Mouse (Mus musculus): Measurements from ENCODE around the gene Naip2.

DNA sequence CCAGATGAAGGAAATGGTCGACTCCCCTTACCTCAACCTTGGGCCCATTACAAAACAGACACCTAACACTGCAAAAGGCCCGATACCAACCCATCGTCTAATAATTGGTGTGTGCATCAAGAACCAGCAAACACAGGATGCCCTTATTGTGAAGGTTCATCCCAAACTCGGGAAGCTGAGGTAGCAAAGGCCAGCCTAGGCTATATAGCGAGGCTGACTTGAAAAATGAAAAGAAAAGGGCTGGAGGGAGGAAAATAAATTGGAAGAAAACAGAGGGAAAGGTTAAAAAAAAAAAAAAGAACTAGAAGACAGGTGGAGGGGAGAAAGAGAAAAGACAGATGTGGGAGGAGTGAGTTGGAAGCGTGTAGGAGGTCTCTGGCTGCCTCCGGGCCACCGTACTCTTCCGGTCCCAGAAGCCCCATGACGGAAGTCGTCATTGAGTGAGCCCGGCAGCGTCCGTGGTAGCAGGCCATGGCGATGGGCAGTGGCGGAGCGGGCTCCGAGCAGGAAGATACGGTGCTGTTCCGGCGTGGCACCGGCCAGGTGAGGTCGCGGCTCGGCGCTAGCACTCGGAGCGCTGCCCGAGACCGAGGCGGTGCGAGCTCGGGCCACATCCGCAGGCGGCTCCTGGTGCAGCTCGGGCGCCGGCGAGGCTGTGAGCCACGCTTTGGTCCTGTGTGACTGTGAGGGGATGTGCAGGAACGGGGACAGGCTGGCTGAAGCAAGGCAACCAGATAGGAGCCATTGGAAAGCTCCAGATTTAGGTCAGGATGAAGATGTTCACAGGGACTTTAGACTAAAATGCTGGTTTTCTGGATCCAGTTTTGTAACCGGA is 77.3 kb downstream of the Naip2 start, which contains the start of gene Smn1:
- no peak for TF ChIP-seq CTCF (IDR thresholded peaks at IDR 0.05; ENCODE audit: insufficient read depth, low read depth, low read length)
- peak; percentile 77 for TF ChIP-seq POLR2A (IDR thresholded peaks at IDR 0.05; ENCODE audit: insufficient read depth, low read depth, low read length)

Measured in olfactory bulb, adult 2 months (tissue).